Mouse (Mus musculus) CD4-positive helper T cell, adult 2 months (primary cell): ENCODE measurements around the gene 4921530L21Rik.

ENCODE experiments used
- DNase-seq: peaks from one replicate; pipeline ENCODE4 v3.0.0-alpha.2; 2012; ENCODE audit warnings: low read depth, missing footprints, low spot score

Gene 4921530L21Rik

GRCm38 (mm10) chr14:95880954-95881353, at the start of gene 4921530L21Rik:
TSS of gene 4921530L21Rik (plus strand) at chr14:95881254.
- DNase-seq = no peak

- DNase-seq = no peak
These were observed 47.2 kb upstream of the 4921530L21Rik start for GRCm38 (mm10) chr14:95833866-95834265.

- no peak for DNase-seq
These were observed 18.1 kb upstream of the 4921530L21Rik start for GRCm38 (mm10) chr14:95862981-95863380.

GRCm38 (mm10) chr14:95865676-95866416, 15.2 kb upstream of the 4921530L21Rik start:
- no peak for DNase-seq

- DNase-seq = no peak
These were observed 9.0 kb upstream of the 4921530L21Rik start for GRCm38 (mm10) chr14:95872020-95872419.

GRCm38 (mm10) chr14:95876785-95877510, 4.1 kb upstream of the 4921530L21Rik start:
- no peak for DNase-seq

GRCm38 (mm10) chr14:95877548-95877947, 3.5 kb upstream of the 4921530L21Rik start:
- DNase-seq = no peak

- no peak for DNase-seq
These were observed 18.4 kb downstream of the 4921530L21Rik start for GRCm38 (mm10) chr14:95899458-95899857.

- no peak for DNase-seq
These were observed 23.6 kb downstream of the 4921530L21Rik start for GRCm38 (mm10) chr14:95904591-95905095.

GRCm38 (mm10) chr14:95913293-95913692, 32.2 kb downstream of the 4921530L21Rik start:
- no peak for DNase-seq

GRCm38 (mm10) chr14:95926742-95927141, 45.7 kb downstream of the 4921530L21Rik start:
- no peak for DNase-seq

GRCm38 (mm10) chr14:95927810-95928785, 47.0 kb downstream of the 4921530L21Rik start:
- DNase-seq = no peak
